Mouse (Mus musculus) neural tube, embryonic 14.5 days (tissue): ENCODE results near the gene Dhrs7. TPM values are rescaled to one million over a fixed set of nuclear protein-coding genes. Genes with fewer than 3 reads are reported as not detected.
"Not testable (repeated sequence)": the region's sequence is repeated elsewhere in the genome, so short reads cannot be mapped to it uniquely, and the experiment has no call there.

Experiments used
- ATAC-seq: fragments of 200-750 bp; cut with Nextera tagmentation; 2 replicates; pipeline ENCODE4 v1.8.0; 2017; ENCODE audit warnings: low read depth, mild to moderate bottlenecking, moderate TSS enrichment, moderate library complexity
- H3K27ac ChIP-seq: fragments of 300-500 bp; sonication (generic); 2 replicates; pipeline ENCODE4 v1.5.1; 2014; ENCODE audit warnings: low read depth, mild to moderate bottlenecking, control low read depth, low read length, moderate library complexity, mixed read lengths
- H3K27me3 ChIP-seq: fragments of 300-500 bp; sonication (generic); 2 replicates; pipeline ENCODE4 v1.6.1; 2014; ENCODE audit warnings: low read length; ENCODE audit not compliant: control insufficient read depth, insufficient read depth
- H3K36me3 ChIP-seq: fragments of 300-500 bp; sonication (generic); 2 replicates; pipeline ENCODE4 v1.6.1; 2014; ENCODE audit warnings: low read length, mixed read lengths; ENCODE audit not compliant: control insufficient read depth, insufficient read depth
- H3K4me1 ChIP-seq: fragments of 300-500 bp; sonication (generic); 2 replicates; pipeline ENCODE4 v1.6.1; 2014; ENCODE audit warnings: low read length; ENCODE audit not compliant: control insufficient read depth, insufficient read depth
- H3K4me2 ChIP-seq: fragments of 300-500 bp; sonication (generic); 2 replicates; pipeline ENCODE4 v1.6.1; 2014; ENCODE audit warnings: mild to moderate bottlenecking, low read depth, low read length, control low read depth
- H3K4me3 ChIP-seq: fragments of 300-500 bp; sonication (generic); 2 replicates; pipeline ENCODE4 v1.5.1; 2014; ENCODE audit warnings: low read depth, low read length, control low read depth, mixed read lengths
- H3K9ac ChIP-seq: fragments of 300-500 bp; sonication (generic); replicated peaks from 2 replicates; pipeline ENCODE4 v1.6.1; 2014; ENCODE audit warnings: low read depth, mild to moderate bottlenecking, control low read depth, low read length, mixed read lengths
- H3K9me3 ChIP-seq: fragments of 300-500 bp; sonication (generic); 2 replicates; pipeline ENCODE4 v1.6.1; 2016; ENCODE audit warnings: low read length; ENCODE audit not compliant: control insufficient read depth
- WGBS: fragments of 180-500 bp; shearing (Covaris S2); extraction: QIAGEN DNeasy Blood & Tissue Kit; methylation state at CpG from one replicate; pipeline ENCODE4 v1.1.7; 2014; 5-methylcytosine and 5-hydroxymethylcytosine counted together
- polyA plus RNA-seq: library from polyadenylated mRNA; unstranded; fragments of >200 nt; fragmentation: Nextera tagmentation; extraction: Ambion mirVana; gene quantifications from 2 replicates; pipeline ENCODE4 v1.2.1, GENCODE M21; 2014

Gene Dhrs7
- 20.3 and 20.5 TPM in 2 replicates for polyA plus RNA-seq

- H3K4me3 ChIP-seq: peak within 1 kb of the TSS; percentile 49
- ATAC-seq: peak; percentile 93
- 2% methylated on average over 33 of the region's 33 CpGs for WGBS
Measured at GRCm38 (mm10) chr12:72664735-72665337, at the start of gene Dhrs7. Gene Dhrs7 (minus strand): TSS chr12:72664909.

DNA sequence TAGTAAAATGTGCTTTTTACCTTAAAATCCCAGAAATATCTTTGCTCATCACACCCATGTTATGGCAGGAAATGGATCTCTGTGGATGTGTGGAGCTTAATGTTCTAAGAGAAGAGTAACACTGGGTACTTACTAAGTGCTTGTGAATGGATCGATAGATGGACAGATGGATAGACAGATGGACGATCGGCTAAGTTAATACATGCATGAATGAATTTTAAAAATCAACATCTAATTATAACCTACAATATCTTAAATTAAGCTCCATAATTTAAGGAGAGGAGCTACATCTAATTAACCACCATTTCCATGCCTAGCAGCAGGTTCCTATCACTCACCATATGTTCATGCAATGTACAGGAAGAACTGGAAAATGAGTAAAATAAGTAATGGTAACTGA lies 45.3 kb upstream of the Dhrs7 start:
- Histone ChIP-seq H3K27me3 (no peaks in the 10 kb centered on the region), H3K9me3 (no peaks in the 10 kb centered on the region), H3K4me2 (no peak overlapping the region), H3K9ac (no peak overlapping the region), H3K4me1 (no peaks in the 10 kb centered on the region), H3K27ac (no peak overlapping the region), H3K36me3 (no peaks in the 10 kb centered on the region), H3K4me3 (no peak overlapping the region)
- 71% methylated on average over 3 of the region's 3 CpGs for WGBS
- ATAC-seq: no peak

More at GRCm38 (mm10) chr12:72664735-72665337, at the start of gene Dhrs7:
- H3K9ac ChIP-seq: peak within 1 kb of the TSS; percentile 67
- no peaks in the 10 kb centered on the region for H3K27me3 ChIP-seq
- H3K4me1 ChIP-seq: peaks cover 4% of the 10 kb centered on the region; the same call in 1 of the 2 replicates
- no peaks in the 10 kb centered on the region for H3K36me3 ChIP-seq
- H3K27ac ChIP-seq: peak within 1 kb of the TSS; percentile 17; the same call in 1 of the 2 replicates
- H3K9me3 ChIP-seq: no peaks in the 10 kb centered on the region
- peak within 1 kb of the TSS; percentile 94 for H3K4me2 ChIP-seq

GRCm38 (mm10) chr12:72704068-72704467 lies 39.4 kb upstream of the Dhrs7 start:
- H3K4me1 ChIP-seq: no peaks in the 10 kb centered on the region
- no peaks in the 10 kb centered on the region for H3K9me3 ChIP-seq
- no peaks in the 10 kb centered on the region for H3K36me3 ChIP-seq
- no peak overlapping the region for H3K4me2 ChIP-seq
- no peak overlapping the region for H3K27ac ChIP-seq
- no peak for ATAC-seq
- 97% methylated on average over 4 of the region's 4 CpGs for WGBS
- H3K27me3 ChIP-seq: no peaks in the 10 kb centered on the region
- H3K4me3 ChIP-seq: no peak overlapping the region
- no peak overlapping the region for H3K9ac ChIP-seq

- Histone ChIP-seq H3K36me3 (no peaks in the 10 kb centered on the region), H3K4me1 (no peaks in the 10 kb centered on the region), H3K4me3 (no peak overlapping the region), H3K9me3 (no peaks in the 10 kb centered on the region), H3K27ac (no peak overlapping the region), H3K27me3 (no peaks in the 10 kb centered on the region), H3K9ac (no peak overlapping the region), H3K4me2 (no peak overlapping the region)
- peak; percentile 88 for ATAC-seq
- 19% methylated on average over 1 of the region's 1 CpGs for WGBS
Measured at GRCm38 (mm10) chr12:72700013-72700412, 35.3 kb upstream of the Dhrs7 start.

DNA sequence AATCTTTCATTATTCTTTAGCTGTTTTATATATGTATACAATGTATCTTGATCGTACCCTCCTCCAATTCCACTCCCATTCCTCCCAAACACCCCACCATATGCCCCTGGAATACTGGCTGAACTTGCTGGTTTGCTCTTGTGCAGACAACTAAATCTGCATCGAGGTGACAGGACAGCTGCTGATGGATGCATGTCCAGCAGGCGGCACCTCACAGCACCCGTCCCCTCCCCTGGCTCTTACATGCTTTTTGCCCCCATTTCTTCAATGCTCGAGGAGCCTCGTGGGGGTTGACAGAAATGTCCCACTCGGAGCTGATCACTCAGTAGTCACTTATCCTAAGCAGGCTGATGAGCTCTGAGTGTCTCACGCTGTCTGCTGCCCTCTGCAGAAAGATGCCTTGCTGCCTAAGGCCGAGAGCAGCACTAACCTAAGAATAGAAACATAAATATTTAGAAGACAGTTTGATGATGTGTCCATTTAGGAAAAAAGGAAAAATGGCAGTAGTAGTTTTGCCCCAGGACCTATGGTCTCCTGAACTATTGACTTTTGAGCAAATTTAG lies 30.3 kb upstream of the Dhrs7 start:
- H3K9ac ChIP-seq: no peak overlapping the region
- no peak overlapping the region for H3K4me2 ChIP-seq
- no peak overlapping the region for H3K4me3 ChIP-seq
- 48% methylated on average over 9 of the region's 9 CpGs for WGBS
- no peaks in the 10 kb centered on the region for H3K27me3 ChIP-seq
- H3K4me1 ChIP-seq: no peaks in the 10 kb centered on the region
- H3K27ac ChIP-seq: no peak overlapping the region
- no peaks in the 10 kb centered on the region for H3K36me3 ChIP-seq
- no peaks in the 10 kb centered on the region for H3K9me3 ChIP-seq
- no peak for ATAC-seq

DNA sequence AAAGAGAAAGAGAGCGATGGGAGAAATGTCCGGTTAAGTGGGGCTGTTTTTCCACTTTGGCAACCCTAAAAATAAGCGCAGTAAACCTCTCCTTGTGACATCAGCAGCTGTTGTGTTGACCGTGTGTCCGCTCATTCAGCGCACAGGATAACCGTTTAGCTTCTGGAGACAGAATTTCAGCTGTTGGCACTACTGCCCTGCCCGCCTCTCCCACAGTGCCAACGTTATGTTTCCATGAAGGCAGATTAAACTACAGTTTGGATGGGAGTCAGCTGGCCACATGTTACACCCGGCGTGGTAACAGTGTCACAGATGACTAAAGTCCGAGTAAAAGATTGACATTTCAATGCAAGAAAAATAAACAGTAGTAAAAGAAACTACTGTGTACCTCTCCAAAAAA lies 29.7 kb upstream of the Dhrs7 start:
- Histone ChIP-seq H3K9ac (no peak overlapping the region), H3K27me3 (no peaks in the 10 kb centered on the region), H3K4me1 (no peaks in the 10 kb centered on the region), H3K36me3 (no peaks in the 10 kb centered on the region), H3K4me2 (no peak overlapping the region), H3K27ac (no peak overlapping the region), H3K4me3 (no peak overlapping the region), H3K9me3 (no peaks in the 10 kb centered on the region)
- WGBS: 80% methylated on average over 12 of the region's 12 CpGs
- ATAC-seq: no peak

DNA sequence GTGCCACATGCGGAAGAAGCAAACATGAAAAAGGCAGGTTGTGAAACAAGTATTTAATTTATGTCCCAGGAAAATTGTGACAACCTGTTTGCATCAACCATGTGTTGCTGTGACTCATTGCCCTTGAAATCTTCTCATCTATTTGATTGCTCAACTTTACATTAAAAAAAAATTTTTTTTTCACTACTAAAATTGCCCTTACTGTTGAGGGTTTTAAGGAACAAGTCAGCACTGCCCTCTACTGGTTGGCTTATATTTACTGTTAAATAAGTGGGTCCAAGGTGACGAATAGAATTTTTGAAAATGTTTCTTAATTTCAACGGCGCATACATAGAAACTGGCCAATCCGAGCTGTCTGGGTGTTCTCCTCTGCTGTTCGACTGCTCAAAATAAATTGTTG lies 29.2 kb upstream of the Dhrs7 start:
- no peak for ATAC-seq
- WGBS: 50% methylated on average over 6 of the region's 6 CpGs
- Histone ChIP-seq H3K9me3 (no peaks in the 10 kb centered on the region), H3K4me3 (no peak overlapping the region), H3K27ac (no peak overlapping the region), H3K36me3 (no peaks in the 10 kb centered on the region), H3K4me2 (no peak overlapping the region), H3K4me1 (no peaks in the 10 kb centered on the region), H3K9ac (no peak overlapping the region), H3K27me3 (no peaks in the 10 kb centered on the region)

DNA sequence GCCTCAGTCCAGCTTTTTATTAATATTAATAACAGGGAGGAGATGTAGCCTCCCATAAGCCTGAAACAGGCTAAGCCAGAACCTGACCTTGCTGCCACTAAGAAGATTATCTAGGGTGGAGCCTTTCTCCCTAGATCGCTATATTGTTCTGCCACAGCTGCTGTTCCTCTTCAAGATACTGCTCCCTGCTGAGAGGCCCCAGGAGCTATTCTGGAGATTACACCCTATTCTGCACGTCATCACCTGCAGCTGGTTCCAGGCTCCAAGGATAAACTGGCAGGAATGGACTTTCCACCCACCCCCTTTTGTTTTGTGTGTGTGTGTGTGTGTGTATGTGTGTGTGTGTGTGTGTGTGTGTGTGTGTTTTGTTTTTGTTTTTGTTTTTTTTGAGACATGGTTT lies 23.6 kb upstream of the Dhrs7 start:
- ATAC-seq, H3K27me3 ChIP-seq, H3K9ac ChIP-seq, H3K36me3 ChIP-seq, H3K9me3 ChIP-seq, H3K4me2 ChIP-seq, H3K4me3 ChIP-seq, H3K4me1 ChIP-seq, H3K27ac ChIP-seq: not testable (repeated sequence)
- 29% methylated on average over 2 of the region's 2 CpGs for WGBS

GRCm38 (mm10) chr12:72687741-72688140 lies 23.0 kb upstream of the Dhrs7 start:
- WGBS: 16% methylated on average over 6 of the region's 6 CpGs
- not testable (repeated sequence) for H3K27ac ChIP-seq, H3K4me3 ChIP-seq, H3K4me2 ChIP-seq, ATAC-seq, H3K9me3 ChIP-seq, H3K27me3 ChIP-seq, H3K4me1 ChIP-seq, H3K36me3 ChIP-seq, H3K9ac ChIP-seq
